Mouse (Mus musculus): ENCODE data around the gene Gm20890.
"Not testable (repeated sequence)": the region's sequence is repeated elsewhere in the genome, so short reads cannot be mapped to it uniquely, and the experiment has no call there.

The Gm20890 gene

DNA sequence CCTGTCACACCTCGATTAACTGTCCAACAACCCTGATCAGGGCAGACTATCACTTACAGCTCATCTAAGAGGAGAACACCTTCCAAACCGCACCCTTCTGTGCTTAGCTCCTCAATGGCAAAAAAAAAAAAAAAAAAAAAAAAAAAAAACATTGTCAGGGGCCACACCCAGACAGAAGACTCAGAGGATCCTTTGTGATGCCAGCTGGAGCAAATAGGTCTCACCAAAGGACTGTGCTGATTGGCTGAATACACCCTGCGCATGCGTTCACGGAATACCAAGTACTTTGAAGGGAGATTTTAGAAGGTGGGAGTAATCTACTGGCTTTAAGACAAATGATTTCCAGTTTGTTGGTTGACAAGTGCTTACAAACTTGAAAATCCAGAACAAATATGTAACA, at the start of gene Gm20890:
Gm20890 (minus strand) TSS at position 101 of the 400 bp plus-strand sequence.
- DNase-seq: not testable (repeated sequence)
